ENCODE assay signal across 9 mouse cellular contexts in genomic region chr14:34503759-34504158, GRCm38 (mm10). TPM values are rescaled to one million over a fixed set of nuclear protein-coding genes. Genes with fewer than 3 reads are reported as not detected.
A peak's percentile ranks its signal among the peaks of the same experiment; 100 is the strongest.
DNase-seq lines count a peak whose midpoint lies in the region; ATAC-seq and TF ChIP-seq lines count a peak whose summit lies in the region.
"Had no signal": no experiment of that assay in that cellular context is flagged by ENCODE, and none has a peak within 500 bp of the region (broad histone marks: within the 10 kb centered on the region; RNA-seq: fewer than 3 reads in every experiment).

No protein-coding gene starts in this region.

- no peaks in the 10 kb centered on the region for H3K36me3 ChIP-seq in kidney, postnatal 0 days (ENCODE audit: insufficient read depth, low read length)
- no peaks in the 10 kb centered on the region for H3K36me3 ChIP-seq in hindbrain, embryonic 13.5 days
- H3K36me3 ChIP-seq in myocyte (ENCODE audit: control insufficient read depth, insufficient read depth) = no peaks in the 10 kb centered on the region

- TF ChIP-seq CTCF in kidney, postnatal 0 days (IDR thresholded peaks at IDR 0.05; ENCODE audit: low read depth) = no peak

- H3K9ac ChIP-seq in kidney, postnatal 0 days (ENCODE audit: low read depth, low read length) = no peak overlapping the region
- no peak overlapping the region for H3K9ac ChIP-seq in hindbrain, embryonic 13.5 days

- WGBS in kidney, postnatal 0 days = 65% methylated on average over 6 of the region's 6 CpGs
- whole genome bisulfite sequencing in hindbrain, embryonic 13.5 days = 33% methylated on average over 6 of the region's 6 CpGs

- no peak for ATAC-seq in kidney, postnatal 0 days (replicated peaks; ENCODE audit: low FRiP score, low read depth)
- no peak for ATAC-seq in hindbrain, embryonic 13.5 days (ENCODE audit: low FRiP score)
- ATAC-seq in frontal cortex, adult (ENCODE audit: low TSS enrichment) = no peak

- H3K4me1 ChIP-seq in kidney, postnatal 0 days (replicated peaks; ENCODE audit: insufficient read depth, low read length) = peaks cover 4% of the 10 kb centered on the region; the same call in 1 of the 2 replicates
- H3K4me1 ChIP-seq in brown adipose tissue, adult 24 weeks (ENCODE audit: control insufficient read depth, insufficient read depth, insufficient read length, low read length) = no peaks in the 10 kb centered on the region; the same call in none of the 2 replicates
- H3K4me1 ChIP-seq in hindbrain, embryonic 13.5 days (replicated peaks) = peaks cover 41% of the 10 kb centered on the region

- no peak overlapping the region for H3ac ChIP-seq in myocyte (ENCODE audit: control insufficient read depth, insufficient read length)

- peak overlapping the region; percentile 63; the same call in 1 of the 2 replicates for H3K4me2 ChIP-seq in kidney, postnatal 0 days (ENCODE audit: low read length)
- H3K4me2 ChIP-seq in hindbrain, embryonic 13.5 days = peak overlapping the region; percentile 73
- H3K4me2 ChIP-seq in myocyte (ENCODE audit: low read depth) = peak overlapping the region; percentile 85

- H3K9me3 ChIP-seq in kidney, postnatal 0 days (replicated peaks; ENCODE audit: low read length) = no peaks in the 10 kb centered on the region
- H3K9me3 ChIP-seq in hindbrain, embryonic 13.5 days = no peaks in the 10 kb centered on the region

- H3K4me3 ChIP-seq in kidney, postnatal 0 days (replicated peaks; ENCODE audit: low read depth, low read length) = peak overlapping the region; percentile 84; the same call in 1 of the 2 replicates
- H3K4me3 ChIP-seq in brown adipose tissue, adult 24 weeks (ENCODE audit: insufficient read depth, low read depth, low read length) = no peak overlapping the region
- H3K4me3 ChIP-seq in hindbrain, embryonic 13.5 days = peak overlapping the region; percentile 88; the same call in 1 of the 2 replicates
- peak overlapping the region; percentile 69 for H3K4me3 ChIP-seq in myocyte

- H3K79me2 ChIP-seq in myocyte (ENCODE audit: control insufficient read depth, insufficient read depth) = peaks cover 31% of the 10 kb centered on the region

- TF ChIP-seq POLR2A in myocyte (IDR thresholded peaks at IDR 0.05; ENCODE audit: insufficient read length, low read depth) = no peak

- peak overlapping the region; percentile 98; the same call in 1 of the 2 replicates for H3K27ac ChIP-seq in kidney, postnatal 0 days
- peak overlapping the region; percentile 38; the same call in 1 of the 2 replicates for H3K27ac ChIP-seq in brown adipose tissue, adult 24 weeks (replicated peaks; ENCODE audit: low read depth, low read length)
- no peak overlapping the region for H3K27ac ChIP-seq in hindbrain, embryonic 13.5 days
- H3K27ac ChIP-seq: macrophage had no signal

- no peak for DNase-seq in kidney, postnatal 0 days (ENCODE audit: low spot score)
- no peak for DNase-seq in kidney, postnatal 25 days
- no peak for DNase-seq in left cerebral cortex, adult 11 months (ENCODE audit: low spot score)
- no peak for DNase-seq in ovary, adult 18-20 months (ENCODE audit: low spot score)

- no peaks in the 10 kb centered on the region for H3K27me3 ChIP-seq in kidney, postnatal 0 days (ENCODE audit: insufficient read depth, low read length)
- 0 out of 2 replicates have a peak, but pooled peaks cover 5% of the 10 kb centered on the region for H3K27me3 ChIP-seq in hindbrain, embryonic 13.5 days
- no peaks in the 10 kb centered on the region for H3K27me3 ChIP-seq in myocyte (ENCODE audit: control insufficient read depth, insufficient read depth, insufficient read length)

TF ChIP-seq in myocyte, 11 proteins besides CTCF, POLR2A, EP300 and RAD21:
- no peak for TF ChIP-seq TCF3 (IDR thresholded peaks at IDR 0.05; ENCODE audit: insufficient read length, low read depth)
- no peak for TF ChIP-seq USF1 (IDR thresholded peaks at IDR 0.05; ENCODE audit: low read depth)
- TF ChIP-seq REST (IDR thresholded peaks at IDR 0.05; ENCODE audit: insufficient read depth, insufficient read length) = no peak
- TF ChIP-seq E2F4 (IDR thresholded peaks at IDR 0.05; ENCODE audit: insufficient read depth) = no peak
- no peak for TF ChIP-seq MAX (IDR thresholded peaks at IDR 0.05; ENCODE audit: low read depth)
- TF ChIP-seq MYOG (IDR thresholded peaks at IDR 0.05; ENCODE audit: control insufficient read depth in 1 of 3, insufficient read depth in 1 of 3, insufficient read length in 2 of 3, low read depth in 2 of 3) = no peak
- TF ChIP-seq SRF (IDR thresholded peaks at IDR 0.05; ENCODE audit: control insufficient read depth, insufficient read length, low read depth) = no peak
- no peak for TF ChIP-seq CEBPB (IDR thresholded peaks at IDR 0.05; ENCODE audit: insufficient read depth, poor library complexity, severe bottlenecking)
- TF ChIP-seq TCF12 (IDR thresholded peaks at IDR 0.05; ENCODE audit: insufficient read depth, poor library complexity, severe bottlenecking) = no peak
- no peak for TF ChIP-seq POLR2AphosphoS2 (IDR thresholded peaks at IDR 0.05; ENCODE audit: insufficient read length, low read depth)
- TF ChIP-seq MYOD1 (IDR thresholded peaks at IDR 0.05; ENCODE audit: control insufficient read depth in 1 of 3, insufficient read length in 2 of 3, low read depth in 2 of 3) = no peak

RNA-seq across cellular contexts. Expression of gene Bmpr1a, which starts 0.6 kb away (rescaled TPM):
- 35.8 and 37.1 TPM in 2 replicates for polyA plus RNA-seq in kidney, postnatal 0 days (2015; fragmentation: Nextera tagmentation; extraction: Ambion mirVana)
- polyA plus RNA-seq in brown adipose tissue, adult 24 weeks (2012; ENCODE audit: insufficient read depth, insufficient read length, missing spikeins) = 20.5 and 21.8 TPM in 2 replicates
- polyA plus RNA-seq in hindbrain, embryonic 13.5 days (2015; fragmentation: Nextera tagmentation; extraction: Ambion mirVana) = 19.5 and 20.5 TPM in 2 replicates
- 10.5 TPM for polyA plus RNA-seq in myocyte (2012; fragmentation: generic; extraction: Trizol)

RNA-seq across cellular contexts. Expression of gene 9230112D13Rik, which starts 18.8 kb away (rescaled TPM):
- polyA plus RNA-seq in kidney, postnatal 0 days (2015; fragmentation: Nextera tagmentation; extraction: Ambion mirVana) = not detected in 2 replicates
- polyA plus RNA-seq in brown adipose tissue, adult 24 weeks (2012; ENCODE audit: insufficient read depth, insufficient read length, missing spikeins) = not detected in 2 replicates
- polyA plus RNA-seq in hindbrain, embryonic 13.5 days (2015; fragmentation: Nextera tagmentation; extraction: Ambion mirVana) = not detected in 2 replicates
- not detected for polyA plus RNA-seq in myocyte (2012; fragmentation: generic; extraction: Trizol)
- polyA plus RNA-seq: macrophage had no signal
